Mouse (Mus musculus) adrenal gland, adult 18-20 months (tissue): ENCODE results near the gene Klrc2. TPM values are rescaled to one million over a fixed set of nuclear protein-coding genes. Genes with fewer than 3 reads are reported as not detected.
"Not testable (repeated sequence)": the region's sequence is repeated elsewhere in the genome, so short reads cannot be mapped to it uniquely, and the experiment has no call there.

Experiments used
- DNase-seq, 2 experiments: peaks; one replicate each; pipeline ENCODE4 v3.0.0; 2021 to 2022; ENCODE audit warnings: low spot score in 2 of 2
- long read RNA-seq, 2 experiments: library from polyadenylated mRNA; stranded (forward); transcript quantifications; one replicate each; pipeline ENCODE4 v2.0.0; 2021
- microRNA-seq, 2 experiments: library from miRNA; unstranded; fragments of <30 nt; microRNA quantifications; one replicate each; pipeline ENCODE4 v1.2.0; 2021; ENCODE audit warnings: borderline number of aligned reads in 2 of 2
- total RNA-seq, 2 experiments: library from RNA; stranded (reverse); gene quantifications; 1 replicate in 1 of 2; 2 replicates in 1 of 2; pipeline ENCODE4 v1.2.3; 2021

The Klrc2 gene
- under 1 TPM; 0.17 to 0.42 TPM for total RNA-seq
- long read RNA-seq, experiment 1 = 0 reads
- long read RNA-seq, experiment 2 = 0 reads

DNA sequence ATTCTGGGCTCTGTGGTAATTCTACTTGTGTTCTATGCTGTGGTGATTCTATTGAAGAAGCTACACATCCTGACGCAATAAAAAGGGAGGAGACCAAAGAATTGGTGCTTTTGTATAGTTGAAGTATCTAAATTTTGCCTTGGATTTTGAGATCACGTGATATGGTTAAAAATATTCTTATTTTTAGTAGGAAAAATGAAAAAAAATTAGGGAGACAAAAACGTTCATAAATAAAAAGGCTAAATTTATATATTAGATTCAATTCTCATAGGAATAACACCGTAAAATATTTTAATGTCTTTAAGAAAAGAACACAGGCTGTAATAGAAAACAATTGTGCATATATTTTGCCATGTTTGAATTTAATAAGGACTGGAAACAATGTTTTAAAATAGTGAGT is at the start of gene Klrc2:
TSS of gene Klrc2 (minus strand) at position 101 of the 400 bp plus-strand sequence.
- not testable (repeated sequence) for DNase-seq

DNA sequence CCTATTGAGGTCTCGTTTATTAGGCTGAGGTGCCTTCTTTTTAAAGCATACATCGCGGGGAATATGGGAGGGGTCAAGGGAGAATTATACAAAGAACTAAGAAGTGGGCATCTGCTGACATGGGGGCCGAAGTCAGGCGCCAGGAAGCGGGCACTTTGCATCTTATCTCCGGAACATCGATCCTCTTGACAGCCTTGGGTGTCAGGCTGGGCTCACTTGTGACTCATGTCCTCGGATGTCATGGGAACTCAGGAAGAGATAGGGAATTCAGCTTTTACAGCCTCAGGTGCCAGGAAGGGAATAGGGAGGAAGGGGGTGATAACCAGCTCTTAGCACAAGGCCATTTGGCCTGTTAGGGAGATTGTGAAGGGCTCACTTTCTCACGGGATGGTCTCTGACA is 30.9 kb upstream of the Klrc2 start:
- DNase-seq = peak in 1 of 2 experiments; percentile 6

DNA sequence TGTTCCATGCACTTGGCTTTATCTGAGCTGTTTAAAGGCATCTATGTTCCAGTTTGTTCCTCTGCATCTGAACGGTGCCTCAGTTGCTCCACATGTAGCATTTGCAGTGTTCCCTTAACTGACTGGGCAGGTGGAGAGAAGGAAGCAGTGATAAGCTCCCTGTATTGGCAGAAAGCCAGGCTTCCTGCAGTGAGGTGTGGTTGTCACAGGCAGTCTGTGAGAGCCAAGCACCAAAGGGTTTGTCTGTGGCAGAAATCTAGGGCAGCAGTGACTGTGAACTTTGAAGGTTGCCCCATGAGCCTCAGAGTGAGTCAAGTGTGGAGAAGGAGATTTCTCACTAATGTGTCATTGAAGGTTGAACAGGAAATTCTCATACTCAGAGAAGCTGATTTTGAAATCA is 19.9 kb upstream of the Klrc2 start:
- DNase-seq = peak in 1 of 2 experiments; percentile 2

DNA sequence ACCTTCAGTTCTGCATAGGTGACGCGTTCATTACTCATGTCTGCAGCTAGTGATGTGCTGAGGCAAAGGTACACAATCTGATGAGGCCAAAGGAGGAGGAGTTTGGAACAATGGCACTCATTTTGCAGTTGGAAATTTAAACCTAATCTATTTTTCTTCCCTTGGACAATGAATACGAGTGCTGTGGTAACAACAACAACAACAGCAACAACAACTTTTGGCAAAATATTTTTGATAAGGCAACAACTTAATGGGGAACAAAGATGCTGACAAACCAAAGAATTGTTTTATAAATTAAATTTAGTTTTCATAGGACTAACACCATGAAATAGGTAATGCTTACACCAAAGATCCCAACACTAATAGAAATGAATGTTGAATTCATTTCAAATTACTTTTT is 18.4 kb upstream of the Klrc2 start, which contains the start of gene Klrc1:
TSS of gene Klrc1 (minus strand) at position 101 of the 400 bp plus-strand sequence.
- no peak for DNase-seq

DNA sequence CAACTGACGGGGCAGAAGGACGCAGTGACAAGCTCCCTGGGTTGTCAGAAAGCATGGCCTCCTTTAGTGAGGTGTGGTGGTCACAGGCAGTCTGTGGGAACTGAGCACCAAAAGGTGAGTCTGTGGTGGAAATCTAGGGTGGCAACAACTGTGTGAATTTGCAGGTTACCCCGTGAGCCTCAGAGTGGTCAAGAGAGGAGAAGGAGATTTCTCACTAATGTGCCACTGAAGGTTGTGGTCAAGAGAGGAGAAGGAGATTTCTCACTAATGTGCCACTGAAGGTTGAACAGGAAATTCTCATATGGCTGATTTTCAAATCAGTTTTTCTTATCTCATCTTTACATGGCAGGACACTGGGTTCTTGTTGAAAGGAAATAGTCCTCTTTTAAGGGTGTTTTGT is 812 bp upstream of the Klrc2 start:
- not testable (repeated sequence) for DNase-seq

DNA sequence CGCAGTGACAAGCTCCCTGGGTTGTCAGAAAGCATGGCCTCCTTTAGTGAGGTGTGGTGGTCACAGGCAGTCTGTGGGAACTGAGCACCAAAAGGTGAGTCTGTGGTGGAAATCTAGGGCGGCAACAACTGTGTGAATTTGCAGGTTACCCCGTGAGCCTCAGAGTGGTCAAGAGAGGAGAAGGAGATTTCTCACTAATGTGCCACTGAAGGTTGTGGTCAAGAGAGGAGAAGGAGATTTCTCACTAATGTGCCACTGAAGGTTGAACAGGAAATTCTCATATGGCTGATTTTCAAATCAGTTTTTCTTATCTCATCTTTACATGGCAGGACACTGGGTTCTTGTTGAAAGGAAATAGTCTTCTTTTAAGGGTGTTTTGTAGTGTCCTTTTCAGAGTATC is 16.4 kb downstream of the Klrc2 start:
- DNase-seq = not testable (repeated sequence)

DNA sequence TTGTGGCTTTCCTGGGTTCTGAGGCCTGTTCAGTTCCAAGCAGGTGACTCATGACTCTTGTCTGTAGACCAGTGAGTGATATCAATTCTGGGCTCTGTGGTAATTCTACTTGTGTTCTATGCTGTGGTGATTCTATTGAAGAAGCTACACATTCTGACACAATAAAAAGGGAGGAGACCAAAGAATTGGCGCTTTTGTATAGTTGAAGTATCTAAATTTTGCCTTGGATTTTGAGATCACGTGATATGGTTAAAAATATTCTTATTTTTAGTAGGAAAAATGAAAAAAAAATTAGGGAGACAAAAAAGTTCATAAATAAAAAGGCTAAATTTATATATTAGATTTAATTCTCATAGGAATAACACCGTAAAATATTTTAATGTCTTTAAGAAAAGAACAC is 17.3 kb downstream of the Klrc2 start, which contains the start of gene Klrc3:
TSS of gene Klrc3 (minus strand) at position 101 of the 400 bp plus-strand sequence.
- DNase-seq = not testable (repeated sequence)

DNA sequence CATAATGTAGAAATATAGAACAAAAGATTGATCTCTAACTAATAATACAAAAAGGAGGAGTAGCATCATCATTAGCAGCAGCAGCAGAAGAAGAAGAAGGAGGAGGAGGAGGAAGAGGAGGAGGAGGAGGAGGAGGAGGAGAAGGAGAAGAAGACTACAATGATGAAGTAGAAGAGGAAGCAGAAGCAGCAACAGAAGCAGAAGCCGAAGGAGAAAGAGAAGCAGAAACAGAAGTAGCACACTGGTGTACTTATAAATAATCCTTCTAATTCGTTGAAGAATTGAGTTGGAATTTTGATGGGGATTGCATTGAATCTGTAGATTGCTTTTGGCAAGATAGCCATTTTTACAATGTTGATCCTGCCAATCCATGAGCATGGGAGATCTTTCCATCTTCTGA is 29.4 kb downstream of the Klrc2 start:
- DNase-seq = not testable (repeated sequence)

DNA sequence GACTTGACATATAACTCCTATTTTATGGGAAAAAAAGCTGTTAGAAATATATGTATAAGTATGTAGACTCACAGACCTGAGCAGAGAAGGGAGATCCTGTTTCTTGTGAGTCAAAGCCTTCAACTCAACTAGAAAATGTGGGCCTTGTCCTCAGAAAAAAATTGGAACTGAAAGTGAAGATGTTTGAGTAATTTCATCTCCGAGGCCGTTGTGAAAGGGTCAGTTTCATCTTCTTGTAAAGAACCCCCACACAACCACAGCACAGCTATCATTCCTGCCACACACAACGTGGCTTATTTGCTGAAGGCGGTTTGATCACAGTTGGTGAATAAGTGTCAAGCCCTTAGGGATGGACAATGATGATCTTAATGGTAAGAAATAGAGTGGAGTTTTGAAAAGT is 36.8 kb downstream of the Klrc2 start, which contains the start of gene Klrk1:
TSS of gene Klrk1 (minus strand) at position 130 of the 400 bp plus-strand sequence.
- no peak for DNase-seq

DNA sequence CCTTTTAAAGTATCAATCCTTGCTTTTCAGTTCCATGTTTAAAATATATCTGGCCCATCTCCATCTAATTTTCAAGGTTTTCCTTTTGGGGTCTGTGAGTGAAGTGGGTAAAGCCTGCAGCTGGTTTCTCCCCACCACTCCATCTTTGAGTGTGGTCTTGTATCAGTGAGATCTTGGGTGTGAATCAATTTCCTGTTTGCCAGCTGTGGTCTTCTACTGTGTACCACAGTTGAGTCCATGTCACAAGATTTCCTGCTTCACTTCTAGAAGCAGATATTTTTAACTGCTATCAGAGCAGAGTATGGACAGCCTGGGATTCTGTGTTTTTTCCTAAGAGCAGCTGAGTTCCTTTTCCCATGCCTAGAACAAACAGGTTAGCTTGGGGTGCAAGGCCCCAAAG is 52.1 kb downstream of the Klrc2 start:
- no peak for DNase-seq

Small RNAs within 50 kb of the gene (microRNA-seq; reads per million reads assigned to microRNA genes)
- 0 reads per million in 2 experiments for gene Mir680-1

Other genes with a start within 250 kb of the Klrc2 start
- gene Clec1a, start 208.7 kb downstream of the Klrc2 start, total RNA-seq = 1 to 10 TPM; 4.0 to 4.5 TPM
- gene Olr1, start 153.5 kb downstream of the Klrc2 start, total RNA-seq = under 1 TPM in 1 of 2 experiments, not detected in 1; 0.80 TPM
- gene Tmem52b, start 148.1 kb downstream of the Klrc2 start, total RNA-seq = not detected
- gene Gabarapl1, start 127.5 kb downstream of the Klrc2 start, total RNA-seq = 100 to 1,000 TPM; 283 to 313 TPM
- under 1 TPM in 1 of 2 experiments, not detected in 1; 0.22 TPM for gene Klre1, start 82.8 kb downstream of the Klrc2 start, total RNA-seq
- gene Klrd1, start 68.9 kb downstream of the Klrc2 start, total RNA-seq = under 1 TPM; 0.66 to 0.70 TPM
- under 1 TPM; 0.96 TPM for gene Klrk1, start 36.8 kb downstream of the Klrc2 start, total RNA-seq
- gene Klrc3, start 17.4 kb downstream of the Klrc2 start, total RNA-seq = under 1 TPM in 1 of 2 experiments, not detected in 1; 0.63 TPM
- under 1 TPM; 0.33 to 0.77 TPM for gene Klrc1, start 18.3 kb upstream of the Klrc2 start, total RNA-seq
- not detected for gene Klri1, start 56.4 kb upstream of the Klrc2 start, total RNA-seq
- gene Klri2, start 79.8 kb upstream of the Klrc2 start, total RNA-seq = under 1 TPM in 1 of 2 experiments, not detected in 1; 0.10 TPM
- gene Gm156, start 123.6 kb upstream of the Klrc2 start, total RNA-seq = not detected
- gene Gm17631, start 202.0 kb upstream of the Klrc2 start, total RNA-seq = not detected
- not detected for gene Klra17, start 216.0 kb upstream of the Klrc2 start, total RNA-seq